Mouse (Mus musculus): Measurements from ENCODE around the gene Aff3.

The Aff3 gene

GRCm38 (mm10) chr1:38321861-38322260, 342.9 kb downstream of the Aff3 start:
- no peak for DNase-seq (ENCODE audit: low read depth, low spot score)

- no peak for DNase-seq (ENCODE audit: low read depth, low spot score)
These were observed 343.8 kb downstream of the Aff3 start for GRCm38 (mm10) chr1:38320971-38321305.

- DNase-seq (ENCODE audit: low read depth, low spot score): no peak
These were observed 344.4 kb downstream of the Aff3 start for GRCm38 (mm10) chr1:38320126-38320970.

GRCm38 (mm10) chr1:38318614-38319013, 346.1 kb downstream of the Aff3 start:
- no peak for DNase-seq (ENCODE audit: low read depth, low spot score)

- DNase-seq (ENCODE audit: low read depth, low spot score): no peak
These were observed 348.8 kb downstream of the Aff3 start for GRCm38 (mm10) chr1:38315992-38316391.

- DNase-seq (ENCODE audit: low read depth, low spot score): no peak
These were observed 354.3 kb downstream of the Aff3 start for GRCm38 (mm10) chr1:38310496-38310895.

GRCm38 (mm10) chr1:38310076-38310475, 354.7 kb downstream of the Aff3 start:
- DNase-seq (ENCODE audit: low read depth, low spot score): no peak

- DNase-seq (ENCODE audit: low read depth, low spot score): no peak
These were observed 355.4 kb downstream of the Aff3 start for GRCm38 (mm10) chr1:38309341-38309740.

- no peak for DNase-seq (ENCODE audit: low read depth, low spot score)
These were observed 356.1 kb downstream of the Aff3 start for GRCm38 (mm10) chr1:38308705-38308996.

GRCm38 (mm10) chr1:38307821-38308704, 356.7 kb downstream of the Aff3 start:
- no peak for DNase-seq (ENCODE audit: low read depth, low spot score)

GRCm38 (mm10) chr1:38307234-38307633, 357.5 kb downstream of the Aff3 start:
- no peak for DNase-seq (ENCODE audit: low read depth, low spot score)

- no peak for DNase-seq (ENCODE audit: low read depth, low spot score)
These were observed 358.6 kb downstream of the Aff3 start for GRCm38 (mm10) chr1:38306146-38306545.

GRCm38 (mm10) chr1:38304376-38304775, 360.4 kb downstream of the Aff3 start:
- no peak for DNase-seq (ENCODE audit: low read depth, low spot score)

GRCm38 (mm10) chr1:38298291-38298690, 366.5 kb downstream of the Aff3 start:
- no peak for DNase-seq (ENCODE audit: low read depth, low spot score)

- no peak for DNase-seq (ENCODE audit: low read depth, low spot score)
These were observed 369.8 kb downstream of the Aff3 start for GRCm38 (mm10) chr1:38294906-38295305.

GRCm38 (mm10) chr1:38294336-38294695, 370.4 kb downstream of the Aff3 start:
- no peak for DNase-seq (ENCODE audit: low read depth, low spot score)

GRCm38 (mm10) chr1:38293671-38294335, 371.0 kb downstream of the Aff3 start:
- DNase-seq (ENCODE audit: low read depth, low spot score): no peak

- no peak for DNase-seq (ENCODE audit: low read depth, low spot score)
These were observed 371.9 kb downstream of the Aff3 start for GRCm38 (mm10) chr1:38292851-38293250.

- no peak for DNase-seq (ENCODE audit: low read depth, low spot score)
These were observed 372.8 kb downstream of the Aff3 start for GRCm38 (mm10) chr1:38291915-38292314.

- no peak for DNase-seq (ENCODE audit: low read depth, low spot score)
These were observed 373.3 kb downstream of the Aff3 start for GRCm38 (mm10) chr1:38291497-38291896.

GRCm38 (mm10) chr1:38290881-38291280, 373.9 kb downstream of the Aff3 start:
- DNase-seq (ENCODE audit: low read depth, low spot score): no peak

- no peak for DNase-seq (ENCODE audit: low read depth, low spot score)
These were observed 374.9 kb downstream of the Aff3 start for GRCm38 (mm10) chr1:38289891-38290290.

Data from telencephalon, adult 2 months (tissue).